Mouse (Mus musculus) thymus, adult 2 months (tissue): Measurements from ENCODE around the gene Ccdc188.

Source experiments
- CTCF ChIP-seq: fragments of 200-500 bp; IDR thresholded peaks from 2 replicates; pipeline ENCODE4 v1.5.1; 2012; ENCODE audit warnings: mild to moderate bottlenecking, control low read depth, low read length, moderate library complexity, borderline replicate concordance; ENCODE audit not compliant: control insufficient read depth, poor library complexity, insufficient read depth; ENCODE audit errors: extremely low read depth
- POLR2A ChIP-seq: fragments of 200-500 bp; IDR thresholded peaks from 2 replicates; pipeline ENCODE4 v1.6.1; 2012; ENCODE audit warnings: mild to moderate bottlenecking, low read length, control low read depth, moderate library complexity; ENCODE audit not compliant: control insufficient read depth, poor library complexity, insufficient read depth; ENCODE audit errors: extremely low read depth

DNA sequence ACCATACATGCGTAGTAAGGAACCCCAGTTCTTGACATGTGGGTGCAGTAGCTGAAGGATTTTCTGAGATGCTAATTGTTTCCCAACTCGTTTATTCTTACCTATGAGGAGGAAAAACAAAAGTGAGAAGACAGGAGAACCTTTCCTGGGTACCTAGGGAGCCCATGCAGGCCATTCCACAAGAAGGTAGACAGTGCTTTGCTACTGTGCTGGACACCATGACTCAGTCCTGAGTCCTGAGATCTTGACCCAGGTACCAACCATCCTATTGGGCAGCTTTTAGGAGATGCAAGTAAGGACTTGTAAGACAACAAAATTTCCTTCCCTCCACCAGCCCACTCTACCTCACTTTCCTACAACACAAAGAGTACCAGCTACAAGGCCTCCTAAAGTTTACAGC, 40.5 kb downstream of the Ccdc188 start, which contains the start of gene Gm49776:
- TF ChIP-seq CTCF (no peak), POLR2A (no peak)
